Mouse (Mus musculus): ENCODE results near the gene Tiam2. TPM values are rescaled to one million over a fixed set of nuclear protein-coding genes. Genes with fewer than 3 reads are reported as not detected.

Tiam2 gene
- total and polyA plus RNA-seq, 3 experiments, result 5.9 to 9.5 (median 9.4) TPM

DNA sequence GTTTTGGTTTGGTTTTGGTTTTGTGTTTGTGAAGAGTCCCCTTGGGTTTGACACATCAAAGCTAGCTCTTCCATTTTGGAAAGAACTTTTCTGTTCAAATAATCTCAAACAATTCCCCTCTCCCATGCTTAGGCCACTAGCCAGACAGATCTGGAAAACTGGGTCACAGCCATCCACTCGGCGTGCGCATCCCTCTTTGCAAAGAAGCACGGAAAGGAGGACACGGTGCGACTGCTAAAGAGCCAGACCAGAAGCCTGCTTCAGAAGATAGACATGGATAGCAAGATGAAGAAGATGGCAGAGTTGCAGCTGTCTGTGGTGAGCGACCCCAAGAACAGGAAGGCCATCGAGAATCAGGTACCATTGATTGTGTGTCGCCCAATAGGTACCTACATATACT, 102.3 kb downstream of the Tiam2 start:
- peaks cover 0 to 12% of the 10 kb centered on the region in 2 experiments; a peak in 3 of 4 replicates for H3K4me1 ChIP-seq (ENCODE audit: control insufficient read depth in 1 of 2, insufficient read depth in 2 of 2)
- dilution Hi-C loops (cut with MboI; ENCODE audit: extremely low pct_ligation_motif_present, extremely low pct_unique_long_range_greater_than_20kb, low sequenced_read_pairs) (no loop called here), in situ Hi-C loops (cut with MboI; ENCODE audit: low pct_ligation_motif_present, low pct_unique_long_range_greater_than_20kb, low sequenced_read_pairs) (loop anchor here (10.0 kb wide), 1 partner anchor 134 kb away; no protein-coding TSS in a partner anchor)
- H3K4me2 ChIP-seq (ENCODE audit: insufficient read depth, low read depth, poor library complexity, severe bottlenecking), result no peak overlapping the region
- no peak for TF ChIP-seq CHD1 (IDR thresholded peaks at IDR 0.05; ENCODE audit: low read depth, low read length)
- no peak for TF ChIP-seq MAFK (IDR thresholded peaks at IDR 0.05; ENCODE audit: insufficient replicate concordance, low read length)
- TF ChIP-seq RAD21 (IDR thresholded peaks at IDR 0.05; ENCODE audit: low read depth, low read length), result no peak
- no peak for TF ChIP-seq JUND (conservative IDR thresholded peaks at IDR 0.05; ENCODE audit: low read depth, low read length)
- TF ChIP-seq TBP (conservative IDR thresholded peaks at IDR 0.05; ENCODE audit: low read depth, low read length), result no peak
- no peaks in the 10 kb centered on the region for H3K9me3 ChIP-seq (replicated peaks; ENCODE audit: low read length)
- peaks cover 18 to 90% of the 10 kb centered on the region in 2 experiments for H3K36me3 ChIP-seq (replicated peaks in 1 of 2; ENCODE audit: control insufficient read depth in 1 of 2, insufficient read depth in 1 of 2, low read length in 1 of 2)
- no peaks in the 10 kb centered on the region for H3K27me3 ChIP-seq (replicated peaks)
- no peak for DNase-seq (ENCODE audit: extremely low read depth)
- no peak overlapping the region for H3K9ac ChIP-seq (ENCODE audit: insufficient read depth, low read depth)
- no peak overlapping the region for H3K27ac ChIP-seq (ENCODE audit: insufficient read depth, low read depth)
- H3K79me2 ChIP-seq (replicated peaks; ENCODE audit: control insufficient read depth, extremely low read depth, insufficient read depth, poor library complexity, severe bottlenecking), result no peaks in the 10 kb centered on the region
- H3K4me3 ChIP-seq (replicated peaks in 1 of 3; ENCODE audit: low read depth in 2 of 3, low read length in 2 of 3, poor library complexity in 1 of 3), result no peak overlapping the region

DNA sequence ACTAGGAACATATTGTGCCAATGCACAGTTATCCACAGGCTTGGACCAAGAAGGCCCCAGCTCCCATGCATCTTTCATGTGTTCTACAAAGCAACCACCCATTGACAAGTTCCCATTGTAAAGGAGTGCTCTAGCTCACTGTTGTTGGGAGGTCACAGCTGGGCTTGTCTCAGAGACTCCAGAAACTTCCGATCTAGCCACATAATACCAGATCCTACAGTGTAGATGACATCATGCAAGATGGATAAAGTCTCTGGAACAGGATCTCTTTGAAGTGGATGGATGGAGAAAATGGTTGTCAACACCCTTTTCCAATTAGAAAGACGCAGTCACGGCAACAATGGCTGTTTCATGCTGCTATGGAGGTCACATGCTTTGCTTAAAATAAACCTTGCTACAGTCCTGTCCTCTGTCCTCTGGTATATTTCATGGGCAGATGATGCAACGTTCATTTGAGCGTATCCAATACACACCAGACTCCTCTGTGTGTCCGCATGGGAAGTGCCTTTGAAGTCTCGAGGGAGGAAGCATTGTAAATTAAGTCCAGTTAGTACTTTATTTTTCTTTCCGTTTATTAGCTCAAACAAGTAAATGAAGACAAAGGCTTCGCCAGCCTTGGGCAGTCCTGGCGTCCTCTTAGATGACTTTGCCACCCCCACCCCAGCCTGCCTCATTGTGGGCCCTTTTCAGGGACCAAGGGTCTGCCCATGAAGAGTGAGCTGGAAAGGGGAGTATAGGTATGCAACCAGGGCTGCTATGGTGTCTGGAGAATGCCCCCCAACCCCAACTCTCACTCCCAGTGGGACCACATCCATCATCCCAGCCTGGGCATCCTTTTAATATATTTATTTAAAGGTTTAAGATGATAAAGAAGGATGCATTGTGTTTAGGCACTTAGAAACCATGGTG, 106.5 kb downstream of the Tiam2 start:
- Histone ChIP-seq H3K9me3 (replicated peaks; ENCODE audit: low read length) (no peaks in the 10 kb centered on the region), H3K27me3 (replicated peaks) (no peaks in the 10 kb centered on the region), H3K79me2 (replicated peaks; ENCODE audit: control insufficient read depth, extremely low read depth, insufficient read depth, poor library complexity, severe bottlenecking) (no peaks in the 10 kb centered on the region; the same call in 1 of the 2 replicates), H3K9ac (ENCODE audit: insufficient read depth, low read depth) (no peak overlapping the region), H3K4me1 (ENCODE audit: control insufficient read depth in 1 of 2, insufficient read depth in 2 of 2) (peaks cover 0 to 12% of the 10 kb centered on the region in 2 experiments; a peak in 3 of 4 replicates), H3K4me3 (replicated peaks in 1 of 3; ENCODE audit: low read depth in 2 of 3, low read length in 2 of 3, poor library complexity in 1 of 3) (no peak overlapping the region), H3K36me3 (replicated peaks in 1 of 2; ENCODE audit: control insufficient read depth in 1 of 2, insufficient read depth in 1 of 2, low read length in 1 of 2) (peaks cover 30 to 97% of the 10 kb centered on the region in 2 experiments), H3K4me2 (ENCODE audit: insufficient read depth, low read depth, poor library complexity, severe bottlenecking) (no peak overlapping the region), H3K27ac (ENCODE audit: insufficient read depth, low read depth) (no peak overlapping the region)
- DNase-seq (ENCODE audit: extremely low read depth), result no peak
- in situ Hi-C loops (cut with MboI; ENCODE audit: low pct_ligation_motif_present, low pct_unique_long_range_greater_than_20kb, low sequenced_read_pairs), result no loop called here
- dilution Hi-C loops (cut with MboI; ENCODE audit: extremely low pct_ligation_motif_present, extremely low pct_unique_long_range_greater_than_20kb, low sequenced_read_pairs), result no loop called here
- TF ChIP-seq CTCF (conservative IDR thresholded peaks at IDR 0.05 in 1 of 2, IDR thresholded peaks at IDR 0.05 in 1 of 2; ENCODE audit: low read depth in 2 of 2, low read length in 2 of 2) (no peak), BHLHE40 (IDR thresholded peaks at IDR 0.05; ENCODE audit: low read depth, low read length) (no peak), RCOR1 (conservative IDR thresholded peaks at IDR 0.05; ENCODE audit: low read depth, low read length) (no peak), TBP (conservative IDR thresholded peaks at IDR 0.05; ENCODE audit: low read depth, low read length) (no peak), UBTF (IDR thresholded peaks at IDR 0.05; ENCODE audit: low read depth, low read length) (no peak), MXI1 (IDR thresholded peaks at IDR 0.05; ENCODE audit: low read depth, low read length) (no peak)
